Mouse (Mus musculus): ENCODE results near the gene Copa. TPM values are rescaled to one million over a fixed set of nuclear protein-coding genes. Genes with fewer than 3 reads are reported as not detected.

Gene Copa
- polyA plus RNA-seq, 2 experiments, result 28.9 to 49.6 TPM

GRCm38 (mm10) chr1:172143570-172143969 lies 61.2 kb downstream of the Copa start:
- Histone ChIP-seq H3K27ac (no peak overlapping the region), H3K4me1 (replicated peaks; ENCODE audit: control insufficient read depth in 2 of 2, insufficient read depth in 2 of 2, low read length in 1 of 2) (peaks cover 2 to 6% of the 10 kb centered on the region in 2 experiments; a peak in 3 of 4 replicates), H3K27me3 (ENCODE audit: control insufficient read depth, insufficient read depth, low read length) (no peaks in the 10 kb centered on the region), H3K4me3 (ENCODE audit: insufficient read depth in 1 of 2, low read depth in 2 of 2, low read length in 2 of 2) (no peak overlapping the region), H3K36me3 (replicated peaks; ENCODE audit: control insufficient read depth, insufficient read depth, low read depth) (no peaks in the 10 kb centered on the region), H3K4me2 (ENCODE audit: low read depth) (no peak overlapping the region), H3K9me3 (ENCODE audit: control insufficient read depth, low read length) (no peaks in the 10 kb centered on the region), H3K9ac (replicated peaks) (no peak overlapping the region)
- TF ChIP-seq EP300 (IDR thresholded peaks at IDR 0.05; ENCODE audit: low read depth) (no peak), CTCF (IDR thresholded peaks at IDR 0.05; ENCODE audit: low read depth) (peak; percentile 76)
- DNase-seq (ENCODE audit: low read depth in 3 of 3, low spot score in 3 of 3) (peak in 1 of 3 experiments; percentile 47), ATAC-seq (ENCODE audit: insufficient read depth) (no peak)
- 11% methylated on average over 1 of the region's 1 CpGs for WGBS (ENCODE audit: insufficient replicate concordance)

GRCm38 (mm10) chr1:172147835-172148278 lies 65.5 kb downstream of the Copa start, which contains the start of gene Dcaf8:
Gene Dcaf8, plus strand, starts transcription at chr1:172148084.
- no peaks in the 10 kb centered on the region for H3K9me3 ChIP-seq (ENCODE audit: control insufficient read depth, low read length)
- peak within 1 kb of the TSS; percentile 82 for H3K4me2 ChIP-seq (ENCODE audit: low read depth)
- peaks cover 7 to 22% of the 10 kb centered on the region in 2 experiments; a peak in 3 of 4 replicates for H3K4me1 ChIP-seq (replicated peaks; ENCODE audit: control insufficient read depth in 2 of 2, insufficient read depth in 2 of 2, low read length in 1 of 2)
- WGBS (ENCODE audit: insufficient replicate concordance), result under 1% methylated on average over 42 of the region's 42 CpGs
- ATAC-seq (ENCODE audit: insufficient read depth) (peak; percentile 98), DNase-seq (ENCODE audit: low read depth in 3 of 3, low spot score in 3 of 3) (peak; percentile 92 to 94 (median 93))
- H3K4me3 ChIP-seq (ENCODE audit: insufficient read depth in 1 of 2, low read depth in 2 of 2, low read length in 2 of 2), result peak within 1 kb of the TSS; percentile 80 to 100
- peak within 1 kb of the TSS; percentile 100 for H3K9ac ChIP-seq (replicated peaks)
- no peak for TF ChIP-seq CTCF (IDR thresholded peaks at IDR 0.05; ENCODE audit: low read depth)
- TF ChIP-seq EP300 (IDR thresholded peaks at IDR 0.05; ENCODE audit: low read depth), result no peak; the same call in 1 of the 2 replicates
- peak within 1 kb of the TSS; percentile 93 for H3K27ac ChIP-seq
- H3K27me3 ChIP-seq (ENCODE audit: control insufficient read depth, insufficient read depth, low read length), result no peaks in the 10 kb centered on the region
- peaks cover 25% of the 10 kb centered on the region for H3K36me3 ChIP-seq (replicated peaks; ENCODE audit: control insufficient read depth, insufficient read depth, low read depth)

- no peaks in the 10 kb centered on the region for H3K27me3 ChIP-seq (ENCODE audit: control insufficient read depth, insufficient read depth, low read length)
- H3K27ac ChIP-seq, result peak overlapping the region; percentile 88
- under 1% methylated on average over 39 of the region's 40 CpGs for WGBS (ENCODE audit: insufficient replicate concordance)
- H3K4me3 ChIP-seq (ENCODE audit: insufficient read depth in 1 of 2, low read depth in 2 of 2, low read length in 2 of 2), result peak overlapping the region; percentile 80 to 100
- H3K36me3 ChIP-seq (replicated peaks; ENCODE audit: control insufficient read depth, insufficient read depth, low read depth), result peaks cover 29% of the 10 kb centered on the region
- ATAC-seq (ENCODE audit: insufficient read depth), result peak; percentile 50
- H3K4me1 ChIP-seq (replicated peaks; ENCODE audit: control insufficient read depth in 2 of 2, insufficient read depth in 2 of 2, low read length in 1 of 2), result peaks cover 7 to 22% of the 10 kb centered on the region in 2 experiments; a peak in 3 of 4 replicates
- peak overlapping the region; percentile 100 for H3K9ac ChIP-seq (replicated peaks)
- H3K9me3 ChIP-seq (ENCODE audit: control insufficient read depth, low read length), result no peaks in the 10 kb centered on the region
- H3K4me2 ChIP-seq (ENCODE audit: low read depth), result peak overlapping the region; percentile 82
- TF ChIP-seq CTCF (IDR thresholded peaks at IDR 0.05; ENCODE audit: low read depth), result no peak
- TF ChIP-seq EP300 (IDR thresholded peaks at IDR 0.05; ENCODE audit: low read depth), result no peak
- DNase-seq (ENCODE audit: low read depth in 3 of 3, low spot score in 3 of 3), result peak; percentile 59 to 73 (median 63)
Observed at GRCm38 (mm10) chr1:172148279-172148954, 66.1 kb downstream of the Copa start.

GRCm38 (mm10) chr1:172148955-172149815 lies 66.9 kb downstream of the Copa start:
- WGBS (ENCODE audit: insufficient replicate concordance), result 3% methylated on average over 19 of the region's 19 CpGs
- Histone ChIP-seq H3K9ac (replicated peaks) (peak overlapping the region; percentile 100), H3K36me3 (replicated peaks; ENCODE audit: control insufficient read depth, insufficient read depth, low read depth) (peaks cover 36% of the 10 kb centered on the region), H3K4me3 (ENCODE audit: insufficient read depth in 1 of 2, low read depth in 2 of 2, low read length in 2 of 2) (peak overlapping the region; percentile 80 to 100), H3K4me2 (ENCODE audit: low read depth) (peak overlapping the region; percentile 82), H3K4me1 (replicated peaks; ENCODE audit: control insufficient read depth in 2 of 2, insufficient read depth in 2 of 2, low read length in 1 of 2) (peaks cover 7 to 22% of the 10 kb centered on the region in 2 experiments; a peak in 3 of 4 replicates), H3K9me3 (ENCODE audit: control insufficient read depth, low read length) (no peaks in the 10 kb centered on the region), H3K27me3 (ENCODE audit: control insufficient read depth, insufficient read depth, low read length) (no peaks in the 10 kb centered on the region), H3K27ac (peak overlapping the region; percentile 88)
- TF ChIP-seq CTCF (IDR thresholded peaks at IDR 0.05; ENCODE audit: low read depth) (no peak), EP300 (IDR thresholded peaks at IDR 0.05; ENCODE audit: low read depth) (0 out of 2 replicates have a peak, but pooled peaks have one; percentile 25)
- DNase-seq (ENCODE audit: low read depth in 3 of 3, low spot score in 3 of 3) (peak; percentile 62 to 75 (median 64)), ATAC-seq (ENCODE audit: insufficient read depth) (peak; percentile 11; the same call in 1 of the 2 replicates)

Measured in liver, embryonic 14.5 days (tissue).